ENCODE assay signal across 8 mouse cellular contexts in the genomic region with DNA sequence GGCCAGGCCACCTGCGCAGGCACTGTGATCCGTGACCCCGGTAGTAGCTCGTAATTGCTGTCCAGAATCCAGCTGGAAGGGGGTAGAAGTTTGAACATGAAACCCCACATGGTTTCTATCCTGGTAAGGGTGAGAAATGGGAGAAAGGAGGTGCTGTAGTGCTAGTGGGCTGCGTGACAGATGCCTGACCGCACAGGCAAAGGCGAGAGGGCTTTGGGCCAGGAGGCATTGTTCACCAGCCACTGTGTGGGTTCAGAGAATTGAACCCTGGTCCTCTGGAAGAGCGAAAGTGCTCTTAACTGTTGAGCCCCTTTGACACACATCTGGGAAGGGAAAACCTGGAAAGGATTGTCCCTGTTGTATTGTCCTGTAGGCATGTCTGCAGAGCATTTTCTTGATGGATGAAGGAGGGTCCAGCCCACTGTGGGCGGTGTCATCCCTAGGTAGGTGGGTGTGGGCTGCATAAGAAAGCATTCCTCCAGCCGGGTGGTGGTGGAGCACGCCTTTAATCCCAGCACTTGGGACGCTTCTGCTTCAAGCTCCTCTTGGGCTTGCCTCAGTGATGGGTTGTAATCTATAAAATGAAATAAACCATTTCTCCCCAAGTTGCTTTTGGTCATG. TPM values are rescaled to one million over a fixed set of nuclear protein-coding genes. Genes with fewer than 3 reads are reported as not detected.
DNase-seq lines count a peak whose midpoint lies in the region; ATAC-seq and TF ChIP-seq lines count a peak whose summit lies in the region.

No protein-coding gene starts in this region.

- no peak for TF ChIP-seq CTCF in olfactory bulb, adult 2 months (IDR thresholded peaks at IDR 0.05; ENCODE audit: insufficient read depth, low read depth, low read length)

- H3K27me3 ChIP-seq in lung, embryonic 15.5 days, result no peaks in the 10 kb centered on the region
- peaks cover 10% of the 10 kb centered on the region; the same call in 1 of the 2 replicates for H3K27me3 ChIP-seq in limb, embryonic 11.5 days (ENCODE audit: control insufficient read depth, insufficient read depth, low read length)

- peak overlapping the region; percentile 38 for H3K4me3 ChIP-seq in lung, embryonic 15.5 days
- peak overlapping the region; percentile 23 for H3K4me3 ChIP-seq in limb, embryonic 11.5 days (ENCODE audit: low read depth, low read length)
- H3K4me3 ChIP-seq in olfactory bulb, adult 2 months (ENCODE audit: insufficient read depth, low read depth, low read length), result peak overlapping the region; percentile 50

- no peak overlapping the region for H3K9ac ChIP-seq in lung, embryonic 15.5 days
- H3K9ac ChIP-seq in limb, embryonic 11.5 days (ENCODE audit: low read length), result peak overlapping the region; percentile 35; the same call in 1 of the 2 replicates

- H3K9me3 ChIP-seq in lung, embryonic 15.5 days, result no peaks in the 10 kb centered on the region
- no peaks in the 10 kb centered on the region for H3K9me3 ChIP-seq in limb, embryonic 11.5 days (ENCODE audit: control insufficient read depth, low read length)

- DNase-seq in cerebellum, adult 11-12 months, result peak; percentile 35
- no peak for DNase-seq in cerebellum, postnatal 14 days
- no peak for DNase-seq in lung, postnatal 4 days
- DNase-seq in limb, embryonic 11.5 days (ENCODE audit: low spot score), result no peak
- no peak for DNase-seq in layer of hippocampus, postnatal 10 days (ENCODE audit: low spot score in 2 of 2)
- DNase-seq in retina, embryonic 14.5 days (ENCODE audit: low spot score), result no peak

- no peak for TF ChIP-seq POLR2A in olfactory bulb, adult 2 months (IDR thresholded peaks at IDR 0.05; ENCODE audit: insufficient read depth, low read depth, low read length)

- H3K36me3 ChIP-seq in lung, embryonic 15.5 days, result no peaks in the 10 kb centered on the region
- H3K36me3 ChIP-seq in limb, embryonic 11.5 days (ENCODE audit: control insufficient read depth, insufficient read depth, low read length), result no peaks in the 10 kb centered on the region

- H3K4me1 ChIP-seq in lung, embryonic 15.5 days, result peaks cover 10% of the 10 kb centered on the region
- H3K4me1 ChIP-seq in limb, embryonic 11.5 days (ENCODE audit: control insufficient read depth, insufficient read depth, low read length), result 0 out of 2 replicates have a peak, but pooled peaks cover 3% of the 10 kb centered on the region
- H3K4me1 ChIP-seq in olfactory bulb, adult 2 months (ENCODE audit: control insufficient read depth, insufficient read depth, low read length), result peaks cover 14% of the 10 kb centered on the region; the same call in 1 of the 2 replicates

- peak overlapping the region; percentile 58 for H3K4me2 ChIP-seq in lung, embryonic 15.5 days
- H3K4me2 ChIP-seq in limb, embryonic 11.5 days (ENCODE audit: low read depth, severe bottlenecking), result peak overlapping the region; percentile 51

- no peak overlapping the region for H3K27ac ChIP-seq in lung, embryonic 15.5 days
- H3K27ac ChIP-seq in limb, embryonic 11.5 days (replicated peaks; ENCODE audit: low read depth, low read length), result no peak overlapping the region
- H3K27ac ChIP-seq in olfactory bulb, adult 2 months (ENCODE audit: insufficient read depth, low read depth, low read length), result no peak overlapping the region

- ATAC-seq in lung, embryonic 15.5 days (ENCODE audit: borderline replicate concordance, extremely low read depth, low FRiP score, low TSS enrichment), result peak; percentile 28; the same call in 1 of the 2 replicates
- ATAC-seq in limb, embryonic 11.5 days (ENCODE audit: insufficient number of reproducible peaks, low FRiP score, low TSS enrichment, low read depth), result peak; percentile 21; the same call in 1 of the 2 replicates

- 36% methylated on average over 12 of the region's 12 CpGs for WGBS in lung, embryonic 15.5 days
- WGBS in limb, embryonic 11.5 days, result 31% methylated on average over 12 of the region's 12 CpGs
- 40% methylated on average over 12 of the region's 12 CpGs for WGBS in olfactory bulb, adult 2 months

RNA-seq across cellular contexts. Expression of a gene that starts 8.3 kb away (rescaled TPM):
- polyA plus RNA-seq in lung, embryonic 15.5 days (2015; fragmentation: Nextera tagmentation; extraction: Ambion mirVana), result 27.2 and 30.4 TPM in 2 replicates
- polyA plus RNA-seq in limb, embryonic 11.5 days (2014; fragmentation: Nextera tagmentation; extraction: Ambion mirVana), result 19.2 and 19.7 TPM in 2 replicates
- not detected in 2 replicates for polyA plus RNA-seq in olfactory bulb, adult 2 months (2012; ENCODE audit: insufficient read depth, insufficient read length, low replicate concordance, missing spikeins)
- 10 to 100 TPM; 25.8 to 29.8 TPM for total RNA-seq in layer of hippocampus, postnatal 10 days (2021)

RNA-seq across cellular contexts. Expression of a gene that starts 10.2 kb away (rescaled TPM):
- 4.7 and 7.0 TPM in 2 replicates for polyA plus RNA-seq in lung, embryonic 15.5 days (2015; fragmentation: Nextera tagmentation; extraction: Ambion mirVana)
- not detected in 2 replicates for polyA plus RNA-seq in limb, embryonic 11.5 days (2014; fragmentation: Nextera tagmentation; extraction: Ambion mirVana)
- not detected in 2 replicates for polyA plus RNA-seq in olfactory bulb, adult 2 months (2012; ENCODE audit: insufficient read depth, insufficient read length, low replicate concordance, missing spikeins)
- total RNA-seq in layer of hippocampus, postnatal 10 days (2021), result not detected

RNA-seq across cellular contexts. Expression of a gene that starts 30.3 kb away (rescaled TPM):
- polyA plus RNA-seq in lung, embryonic 15.5 days (2015; fragmentation: Nextera tagmentation; extraction: Ambion mirVana), result 57.1 and 58.6 TPM in 2 replicates
- 13.5 and 17.7 TPM in 2 replicates for polyA plus RNA-seq in limb, embryonic 11.5 days (2014; fragmentation: Nextera tagmentation; extraction: Ambion mirVana)
- polyA plus RNA-seq in olfactory bulb, adult 2 months (2012; ENCODE audit: insufficient read depth, insufficient read length, low replicate concordance, missing spikeins), result not detected in 2 replicates
- total RNA-seq in layer of hippocampus, postnatal 10 days (2021), result 10 to 100 TPM; 30.0 to 30.8 TPM

RNA-seq across cellular contexts. Expression of a gene that starts 46.8 kb away (rescaled TPM):
- polyA plus RNA-seq in lung, embryonic 15.5 days (2015; fragmentation: Nextera tagmentation; extraction: Ambion mirVana), result 9.4 and 9.7 TPM in 2 replicates
- polyA plus RNA-seq in limb, embryonic 11.5 days (2014; fragmentation: Nextera tagmentation; extraction: Ambion mirVana), result 45.9 and 48.3 TPM in 2 replicates
- not detected in 2 replicates for polyA plus RNA-seq in olfactory bulb, adult 2 months (2012; ENCODE audit: insufficient read depth, insufficient read length, low replicate concordance, missing spikeins)
- total RNA-seq in layer of hippocampus, postnatal 10 days (2021), result 10 to 100 TPM; 73.0 to 76.2 TPM

Comparison
In these comparisons a context has a peak if more than half of its experiments do, and no peak if none do; other contexts are left out.
1. RNA of a gene that starts 8.3 kb away (polyA plus RNA-seq): 27.2 to 30.4 TPM in lung, embryonic 15.5 days and 19.2 to 19.7 TPM in limb, embryonic 11.5 days; not detected in olfactory bulb, adult 2 months; every median in the first group is over 10 times any median in the second.
2. Peak in every context shown above with its lines, with median percentiles within 50 percentile points of each other: H3K4me3 ChIP-seq.